Mouse (Mus musculus) hindbrain, embryonic 12.5 days (tissue): ENCODE data around the gene Cyp4f18. TPM values are rescaled to one million over a fixed set of nuclear protein-coding genes. Genes with fewer than 3 reads are reported as not detected.

Experiments
- ATAC-seq: fragments of 200-750 bp; cut with Nextera tagmentation; 2 replicates; pipeline ENCODE4 v1.8.0; 2017; ENCODE audit warnings: moderate TSS enrichment; ENCODE audit not compliant: low FRiP score
- H3K27ac ChIP-seq: fragments of 300-500 bp; sonication (generic); 2 replicates; pipeline ENCODE4 v1.5.1; 2016; ENCODE audit warnings: mild to moderate bottlenecking
- H3K27me3 ChIP-seq: fragments of 300-500 bp; sonication (generic); 2 replicates; pipeline ENCODE4 v1.6.1; 2016; ENCODE audit warnings: mild to moderate bottlenecking
- H3K36me3 ChIP-seq: fragments of 300-500 bp; sonication (generic); 2 replicates; pipeline ENCODE4 v1.6.1; 2016; ENCODE audit warnings: mild to moderate bottlenecking
- H3K4me1 ChIP-seq: fragments of 300-500 bp; sonication (generic); 2 replicates; pipeline ENCODE4 v1.6.1; 2016
- H3K4me2 ChIP-seq: fragments of 300-500 bp; sonication (generic); replicated peaks from 2 replicates; pipeline ENCODE4 v1.6.1; 2016; ENCODE audit warnings: mild to moderate bottlenecking
- H3K4me3 ChIP-seq: fragments of 300-500 bp; sonication (generic); 2 replicates; pipeline ENCODE4 v1.5.1; 2016; ENCODE audit warnings: mild to moderate bottlenecking
- H3K9ac ChIP-seq: fragments of 300-500 bp; sonication (generic); 2 replicates; pipeline ENCODE4 v1.6.1; 2016; ENCODE audit warnings: mild to moderate bottlenecking, moderate library complexity
- H3K9me3 ChIP-seq: fragments of 300-500 bp; sonication (generic); replicated peaks from 2 replicates; pipeline ENCODE4 v1.6.1; 2016; ENCODE audit warnings: mild to moderate bottlenecking
- WGBS: fragments of 180-500 bp; shearing (Covaris S2); methylation state at CpG from one replicate; pipeline ENCODE4 v1.1.7; 2016; 5-methylcytosine and 5-hydroxymethylcytosine counted together
- polyA plus RNA-seq: library from polyadenylated mRNA; unstranded; fragments of >200 nt; fragmentation: Nextera tagmentation; extraction: Ambion mirVana; gene quantifications from 2 replicates; pipeline ENCODE4 v1.2.1, GENCODE M21; 2016

Gene Cyp4f18
- polyA plus RNA-seq, 1 experiment from 2014 or later: 0.27 TPM

- H3K36me3 ChIP-seq: no peaks in the 10 kb centered on the region
- no peak overlapping the region for H3K9ac ChIP-seq
- 77% methylated on average over 1 of the region's 1 CpGs for WGBS
Observed at GRCm38 (mm10) chr8:72006763-72007162, 2.7 kb downstream of the Cyp4f18 start.

GRCm38 (mm10) chr8:72005912-72006311 is 3.5 kb downstream of the Cyp4f18 start:
- H3K9me3 ChIP-seq: peaks cover 5% of the 10 kb centered on the region; the same call in 1 of the 2 replicates
- H3K4me2 ChIP-seq: no peak overlapping the region
- no peak overlapping the region for H3K27ac ChIP-seq
- H3K36me3 ChIP-seq: no peaks in the 10 kb centered on the region
- no peak for ATAC-seq
- 85% methylated on average over 3 of the region's 3 CpGs for WGBS
- H3K4me3 ChIP-seq: no peak overlapping the region
- H3K27me3 ChIP-seq: no peaks in the 10 kb centered on the region
- no peaks in the 10 kb centered on the region for H3K4me1 ChIP-seq
- no peak overlapping the region for H3K9ac ChIP-seq

More at GRCm38 (mm10) chr8:72006763-72007162, 2.7 kb downstream of the Cyp4f18 start:
- no peak for ATAC-seq
- Histone ChIP-seq H3K4me3 (no peak overlapping the region), H3K9me3 (peaks cover 5% of the 10 kb centered on the region; the same call in 1 of the 2 replicates), H3K27ac (no peak overlapping the region), H3K4me2 (no peak overlapping the region), H3K27me3 (no peaks in the 10 kb centered on the region), H3K4me1 (no peaks in the 10 kb centered on the region)

- no peak for ATAC-seq
Observed at GRCm38 (mm10) chr8:72002942-72003341, 6.5 kb downstream of the Cyp4f18 start.

GRCm38 (mm10) chr8:72000223-72000622 is 9.2 kb downstream of the Cyp4f18 start:
- Histone ChIP-seq H3K27ac (no peak overlapping the region), H3K36me3 (no peaks in the 10 kb centered on the region), H3K9me3 (peaks cover 5% of the 10 kb centered on the region; the same call in 1 of the 2 replicates), H3K27me3 (no peaks in the 10 kb centered on the region), H3K4me3 (no peak overlapping the region), H3K9ac (no peak overlapping the region), H3K4me1 (no peaks in the 10 kb centered on the region), H3K4me2 (no peak overlapping the region)
- WGBS: 66% methylated on average over 3 of the region's 3 CpGs
- ATAC-seq: no peak

More at GRCm38 (mm10) chr8:72002942-72003341, 6.5 kb downstream of the Cyp4f18 start:
- no peaks in the 10 kb centered on the region for H3K36me3 ChIP-seq
- no peaks in the 10 kb centered on the region for H3K4me1 ChIP-seq
- H3K9ac ChIP-seq: no peak overlapping the region
- H3K4me2 ChIP-seq: no peak overlapping the region
- H3K27me3 ChIP-seq: no peaks in the 10 kb centered on the region
- no peak overlapping the region for H3K4me3 ChIP-seq
- H3K27ac ChIP-seq: no peak overlapping the region
- peaks cover 5% of the 10 kb centered on the region; the same call in 1 of the 2 replicates for H3K9me3 ChIP-seq

GRCm38 (mm10) chr8:71999434-71999833 is 10.0 kb downstream of the Cyp4f18 start:
- WGBS: 83% methylated on average over 1 of the region's 1 CpGs
- Histone ChIP-seq H3K9me3 (no peaks in the 10 kb centered on the region), H3K27ac (no peak overlapping the region), H3K27me3 (no peaks in the 10 kb centered on the region), H3K4me1 (no peaks in the 10 kb centered on the region), H3K4me3 (no peak overlapping the region), H3K9ac (no peak overlapping the region), H3K4me2 (no peak overlapping the region), H3K36me3 (no peaks in the 10 kb centered on the region)
- no peak for ATAC-seq

- no peak overlapping the region for H3K27ac ChIP-seq
- H3K9ac ChIP-seq: peak overlapping the region; percentile 61; the same call in 1 of the 2 replicates
- WGBS: 56% methylated on average over 13 of the region's 13 CpGs
- no peaks in the 10 kb centered on the region for H3K36me3 ChIP-seq
- H3K9me3 ChIP-seq: no peaks in the 10 kb centered on the region
- H3K4me2 ChIP-seq: peak overlapping the region; percentile 64
- H3K27me3 ChIP-seq: no peaks in the 10 kb centered on the region
- peaks cover 3% of the 10 kb centered on the region; the same call in 1 of the 2 replicates for H3K4me1 ChIP-seq
- 0 out of 2 replicates have a peak, but pooled peaks have one; percentile 32 for ATAC-seq
- peak overlapping the region; percentile 43 for H3K4me3 ChIP-seq
Observed at GRCm38 (mm10) chr8:71988867-71989599, 20.4 kb downstream of the Cyp4f18 start.

- H3K4me3 ChIP-seq: peak overlapping the region; percentile 43
- ATAC-seq: peak; percentile 85
- 14% methylated on average over 24 of the region's 24 CpGs for WGBS
- H3K27me3 ChIP-seq: no peaks in the 10 kb centered on the region
- H3K36me3 ChIP-seq: no peaks in the 10 kb centered on the region
- no peaks in the 10 kb centered on the region for H3K9me3 ChIP-seq
- H3K27ac ChIP-seq: no peak overlapping the region
- peak overlapping the region; percentile 64 for H3K4me2 ChIP-seq
- peak overlapping the region; percentile 61; the same call in 1 of the 2 replicates for H3K9ac ChIP-seq
- peaks cover 3% of the 10 kb centered on the region; the same call in 1 of the 2 replicates for H3K4me1 ChIP-seq
Observed at GRCm38 (mm10) chr8:71988110-71988866, 21.1 kb downstream of the Cyp4f18 start.

GRCm38 (mm10) chr8:71984601-71985000 is 24.8 kb downstream of the Cyp4f18 start:
- no peak overlapping the region for H3K4me3 ChIP-seq
- ATAC-seq: no peak
- H3K27ac ChIP-seq: no peak overlapping the region
- WGBS: 60% methylated on average over 4 of the region's 4 CpGs
- H3K4me1 ChIP-seq: peaks cover 3% of the 10 kb centered on the region; the same call in 1 of the 2 replicates
- no peak overlapping the region for H3K9ac ChIP-seq
- no peaks in the 10 kb centered on the region for H3K36me3 ChIP-seq
- no peaks in the 10 kb centered on the region for H3K27me3 ChIP-seq
- H3K9me3 ChIP-seq: no peaks in the 10 kb centered on the region
- no peak overlapping the region for H3K4me2 ChIP-seq

- Histone ChIP-seq H3K9me3 (no peaks in the 10 kb centered on the region), H3K9ac (no peak overlapping the region), H3K27me3 (no peaks in the 10 kb centered on the region), H3K36me3 (no peaks in the 10 kb centered on the region), H3K27ac (no peak overlapping the region), H3K4me3 (no peak overlapping the region), H3K4me1 (no peaks in the 10 kb centered on the region), H3K4me2 (no peak overlapping the region)
- WGBS: 90% methylated on average over 4 of the region's 4 CpGs
- ATAC-seq: no peak
Observed at GRCm38 (mm10) chr8:71981456-71981855, 28.0 kb downstream of the Cyp4f18 start.

GRCm38 (mm10) chr8:71981032-71981431 is 28.4 kb downstream of the Cyp4f18 start:
- no peak overlapping the region for H3K4me3 ChIP-seq
- WGBS: 80% methylated on average over 2 of the region's 2 CpGs
- H3K9me3 ChIP-seq: no peaks in the 10 kb centered on the region
- H3K4me1 ChIP-seq: no peaks in the 10 kb centered on the region
- H3K36me3 ChIP-seq: no peaks in the 10 kb centered on the region
- H3K27ac ChIP-seq: no peak overlapping the region
- H3K9ac ChIP-seq: no peak overlapping the region
- no peak for ATAC-seq
- no peaks in the 10 kb centered on the region for H3K27me3 ChIP-seq
- H3K4me2 ChIP-seq: no peak overlapping the region

- Histone ChIP-seq H3K27ac (no peak overlapping the region), H3K4me1 (no peaks in the 10 kb centered on the region), H3K4me2 (no peak overlapping the region), H3K27me3 (no peaks in the 10 kb centered on the region), H3K4me3 (no peak overlapping the region), H3K9me3 (no peaks in the 10 kb centered on the region), H3K9ac (no peak overlapping the region), H3K36me3 (peaks cover 8% of the 10 kb centered on the region)
- no peak for ATAC-seq
- 69% methylated on average over 3 of the region's 3 CpGs for WGBS
Observed at GRCm38 (mm10) chr8:71974211-71974610, 35.2 kb downstream of the Cyp4f18 start.

- no peak overlapping the region for H3K27ac ChIP-seq
- peaks cover 30% of the 10 kb centered on the region for H3K36me3 ChIP-seq
- no peaks in the 10 kb centered on the region for H3K27me3 ChIP-seq
- WGBS: 86% methylated on average over 1 of the region's 1 CpGs
- no peak overlapping the region for H3K4me3 ChIP-seq
- H3K4me1 ChIP-seq: no peaks in the 10 kb centered on the region
- ATAC-seq: no peak
- H3K4me2 ChIP-seq: no peak overlapping the region
- 0 out of 2 replicates have a peak, but pooled peaks cover 3% of the 10 kb centered on the region for H3K9me3 ChIP-seq
- no peak overlapping the region for H3K9ac ChIP-seq
Observed at GRCm38 (mm10) chr8:71971945-71972344, 37.5 kb downstream of the Cyp4f18 start.
